Mouse (Mus musculus) forebrain, embryonic 13.5 days (tissue): ENCODE data around the gene Rhoh. TPM values are rescaled to one million over a fixed set of nuclear protein-coding genes. Genes with fewer than 3 reads are reported as not detected.

Source experiments
- ATAC-seq: fragments of 200-750 bp; cut with Nextera tagmentation; 2 replicates; pipeline ENCODE4 v1.8.0; 2017
- H3K27ac ChIP-seq: fragments of 300-500 bp; sonication (generic); 2 replicates; pipeline ENCODE4 v1.5.1; 2015; ENCODE audit warnings: inconsistent platforms, mild to moderate bottlenecking, moderate library complexity
- H3K27me3 ChIP-seq: fragments of 300-500 bp; sonication (generic); 2 replicates; pipeline ENCODE4 v1.6.1; 2015; ENCODE audit warnings: mild to moderate bottlenecking, inconsistent platforms
- H3K36me3 ChIP-seq: fragments of 300-500 bp; sonication (generic); 2 replicates; pipeline ENCODE4 v1.6.1; 2015; ENCODE audit warnings: mild to moderate bottlenecking, inconsistent platforms; ENCODE audit not compliant: poor library complexity, severe bottlenecking
- H3K4me1 ChIP-seq: fragments of 300-500 bp; sonication (generic); 2 replicates; pipeline ENCODE4 v1.6.1; 2015; ENCODE audit warnings: inconsistent platforms
- H3K4me2 ChIP-seq: fragments of 300-500 bp; sonication (generic); 2 replicates; pipeline ENCODE4 v1.6.1; 2015; ENCODE audit warnings: inconsistent platforms, mild to moderate bottlenecking, moderate library complexity
- H3K4me3 ChIP-seq: fragments of 300-500 bp; sonication (generic); 2 replicates; pipeline ENCODE4 v1.5.1; 2015; ENCODE audit warnings: mild to moderate bottlenecking, inconsistent platforms
- H3K9ac ChIP-seq: fragments of 300-500 bp; sonication (generic); 2 replicates; pipeline ENCODE4 v1.6.1; 2015; ENCODE audit warnings: mild to moderate bottlenecking, inconsistent platforms
- H3K9me3 ChIP-seq: fragments of 300-500 bp; sonication (generic); replicated peaks from 2 replicates; pipeline ENCODE4 v1.6.1; 2016; ENCODE audit warnings: inconsistent platforms
- WGBS: fragments of 180-500 bp; shearing (Covaris S2); methylation state at CpG from one replicate; pipeline ENCODE4 v1.1.7; 2015; 5-methylcytosine and 5-hydroxymethylcytosine counted together
- polyA plus RNA-seq: library from polyadenylated mRNA; unstranded; fragments of >200 nt; fragmentation: Nextera tagmentation; extraction: Ambion mirVana; gene quantifications from 2 replicates; pipeline ENCODE4 v1.2.1, GENCODE M21; 2015

Gene Rhoh
- polyA plus RNA-seq, 1 experiment from 2014 or later: 0.32 TPM

DNA sequence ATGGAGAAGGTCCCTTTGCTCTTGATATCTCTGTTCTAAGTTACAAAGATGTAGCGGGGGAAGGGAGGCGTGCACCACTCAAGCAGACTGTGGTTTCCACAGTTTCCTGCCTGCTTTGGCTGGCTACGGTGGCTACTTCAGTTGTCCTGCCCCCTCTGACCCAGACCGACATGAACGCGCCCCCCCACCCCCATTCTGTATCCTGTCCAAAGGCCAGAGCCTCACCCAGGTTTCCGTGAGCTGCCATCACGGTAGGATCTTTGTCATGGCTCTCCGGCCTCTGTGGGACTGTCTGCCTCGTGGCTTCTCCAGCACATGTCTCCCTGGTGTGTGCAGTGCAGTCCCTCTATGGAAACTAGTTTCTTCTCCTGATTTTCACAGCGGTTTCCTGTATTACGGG lies 58.3 kb downstream of the Rhoh start:
- Histone ChIP-seq H3K27me3 (no peaks in the 10 kb centered on the region), H3K4me1 (peaks cover 10% of the 10 kb centered on the region), H3K27ac (peak overlapping the region; percentile 10; the same call in 1 of the 2 replicates), H3K36me3 (no peaks in the 10 kb centered on the region), H3K9ac (no peak overlapping the region), H3K9me3 (no peaks in the 10 kb centered on the region), H3K4me2 (no peak overlapping the region), H3K4me3 (no peak overlapping the region)
- WGBS: 90% methylated on average over 12 of the region's 12 CpGs
- no peak for ATAC-seq

DNA sequence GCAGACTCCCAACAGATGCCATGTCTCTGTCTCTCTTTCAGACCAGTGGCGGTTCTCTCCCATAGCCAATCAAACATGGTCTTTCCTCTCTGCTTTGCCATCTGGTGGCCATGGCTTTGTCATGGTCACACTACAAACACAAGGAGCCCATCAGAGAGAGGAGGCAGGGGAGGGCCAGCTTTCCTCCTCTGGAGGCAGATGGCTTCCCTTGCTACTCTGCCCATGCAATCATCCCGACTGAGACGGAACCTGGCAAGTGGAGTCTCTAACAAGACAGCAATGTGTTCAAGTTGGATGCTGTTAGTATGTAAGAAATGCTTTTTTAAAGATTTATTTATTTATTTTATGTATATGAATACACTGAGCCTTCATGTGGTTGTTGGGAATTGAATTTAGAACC lies 58.9 kb downstream of the Rhoh start:
- no peak for ATAC-seq
- WGBS: 91% methylated on average over 3 of the region's 3 CpGs
- no peaks in the 10 kb centered on the region for H3K9me3 ChIP-seq
- H3K4me3 ChIP-seq: no peak overlapping the region
- H3K4me1 ChIP-seq: peaks cover 10% of the 10 kb centered on the region
- H3K27me3 ChIP-seq: no peaks in the 10 kb centered on the region
- no peak overlapping the region for H3K4me2 ChIP-seq
- H3K36me3 ChIP-seq: no peaks in the 10 kb centered on the region
- no peak overlapping the region for H3K27ac ChIP-seq
- H3K9ac ChIP-seq: no peak overlapping the region

DNA sequence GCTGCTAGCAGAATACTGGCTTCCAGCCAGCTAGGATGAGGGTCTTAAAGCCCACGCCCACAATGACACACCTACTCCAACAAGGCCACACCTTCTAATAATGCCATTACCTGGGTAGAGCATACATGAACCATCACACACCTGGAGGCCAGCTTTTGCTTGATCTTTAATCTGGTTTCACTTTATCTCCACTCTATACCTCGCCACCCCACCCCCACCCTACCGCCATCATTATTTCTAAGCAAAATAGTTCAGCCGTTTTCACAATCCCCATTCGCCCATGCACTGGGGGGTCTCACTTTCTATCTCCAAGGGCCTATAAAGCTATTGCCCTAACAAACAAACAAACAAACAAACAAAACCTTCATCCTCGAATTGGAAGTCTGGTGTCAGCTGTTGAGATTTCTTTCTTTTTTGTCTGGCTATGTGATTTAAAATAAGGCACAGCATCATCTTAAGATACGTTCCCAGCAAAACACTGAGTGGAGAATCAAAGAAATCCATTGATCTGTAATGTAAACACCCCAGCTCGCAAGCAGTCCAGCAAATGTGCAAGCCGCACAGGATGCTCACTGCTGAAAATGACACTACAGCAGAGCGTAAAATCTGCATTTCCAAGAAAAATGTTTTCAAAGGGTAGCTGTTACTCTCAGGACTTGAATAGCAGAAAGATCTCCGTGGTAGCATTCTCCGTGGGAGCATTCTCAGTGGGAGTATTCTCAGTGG lies 59.9 kb downstream of the Rhoh start:
- no peak for ATAC-seq
- Histone ChIP-seq H3K4me3 (no peak overlapping the region), H3K36me3 (no peaks in the 10 kb centered on the region), H3K4me2 (no peak overlapping the region), H3K4me1 (peaks cover 10% of the 10 kb centered on the region), H3K9ac (no peak overlapping the region), H3K27ac (no peak overlapping the region), H3K9me3 (no peaks in the 10 kb centered on the region), H3K27me3 (no peaks in the 10 kb centered on the region)
- 80% methylated on average over 12 of the region's 12 CpGs for WGBS

DNA sequence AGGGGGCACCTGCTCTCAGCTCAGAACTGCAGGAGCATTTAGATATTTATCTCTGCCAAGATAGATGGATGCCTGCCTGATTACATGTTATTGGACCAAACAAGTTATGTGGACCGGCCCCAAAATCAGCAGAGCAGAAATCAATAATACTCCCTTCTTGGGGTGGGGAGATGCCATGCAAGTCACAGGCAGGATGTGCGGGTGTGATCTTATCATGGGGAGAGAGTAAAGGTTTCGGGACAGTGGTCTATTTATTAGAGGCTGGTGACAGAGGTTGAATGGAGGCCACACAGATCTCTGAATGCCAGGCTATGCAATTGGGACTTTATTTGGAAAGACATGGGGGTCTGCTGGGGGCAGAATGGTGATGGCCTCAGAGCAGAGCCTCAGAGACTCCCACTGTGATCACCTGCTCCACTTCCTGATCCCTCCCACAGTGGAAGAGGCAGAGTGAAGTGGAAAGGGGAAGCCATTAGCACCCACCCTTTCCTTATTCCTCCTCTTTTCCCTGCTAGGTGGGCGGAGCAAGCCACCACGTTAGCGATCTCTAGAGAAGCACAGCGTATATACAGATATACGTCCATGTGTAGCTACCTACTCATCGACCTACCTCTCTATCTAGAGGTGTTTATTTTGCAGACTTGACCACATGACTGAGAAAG lies 60.6 kb downstream of the Rhoh start:
- H3K4me2 ChIP-seq: no peak overlapping the region
- peaks cover 10% of the 10 kb centered on the region for H3K4me1 ChIP-seq
- no peak overlapping the region for H3K4me3 ChIP-seq
- H3K9me3 ChIP-seq: no peaks in the 10 kb centered on the region
- no peaks in the 10 kb centered on the region for H3K36me3 ChIP-seq
- 83% methylated on average over 9 of the region's 9 CpGs for WGBS
- no peak overlapping the region for H3K9ac ChIP-seq
- H3K27me3 ChIP-seq: no peaks in the 10 kb centered on the region
- ATAC-seq: no peak
- H3K27ac ChIP-seq: no peak overlapping the region

DNA sequence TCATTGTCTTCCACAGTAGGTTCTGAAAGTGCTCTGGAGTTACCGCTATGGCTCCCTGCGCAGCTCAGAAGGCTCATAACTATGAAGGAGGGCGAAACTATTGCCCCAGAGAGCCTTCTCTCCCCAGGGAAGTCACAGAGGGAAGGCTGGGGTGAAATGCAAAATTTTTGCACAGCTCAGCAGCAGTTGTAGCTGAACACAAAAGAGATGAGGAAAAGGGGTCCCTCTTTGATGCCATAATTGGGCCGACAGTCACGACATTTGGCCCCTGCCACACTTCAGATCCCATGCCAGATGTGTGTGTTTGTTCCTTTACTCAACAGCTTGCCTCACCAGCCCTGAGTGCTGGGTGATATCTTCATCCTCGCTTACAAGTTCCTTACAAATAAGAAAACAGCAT lies 65.7 kb downstream of the Rhoh start:
- Histone ChIP-seq H3K27me3 (no peaks in the 10 kb centered on the region), H3K4me3 (no peak overlapping the region), H3K36me3 (no peaks in the 10 kb centered on the region), H3K4me2 (no peak overlapping the region), H3K9ac (no peak overlapping the region), H3K9me3 (no peaks in the 10 kb centered on the region), H3K4me1 (no peaks in the 10 kb centered on the region), H3K27ac (no peak overlapping the region)
- ATAC-seq: no peak
- 83% methylated on average over 6 of the region's 6 CpGs for WGBS

DNA sequence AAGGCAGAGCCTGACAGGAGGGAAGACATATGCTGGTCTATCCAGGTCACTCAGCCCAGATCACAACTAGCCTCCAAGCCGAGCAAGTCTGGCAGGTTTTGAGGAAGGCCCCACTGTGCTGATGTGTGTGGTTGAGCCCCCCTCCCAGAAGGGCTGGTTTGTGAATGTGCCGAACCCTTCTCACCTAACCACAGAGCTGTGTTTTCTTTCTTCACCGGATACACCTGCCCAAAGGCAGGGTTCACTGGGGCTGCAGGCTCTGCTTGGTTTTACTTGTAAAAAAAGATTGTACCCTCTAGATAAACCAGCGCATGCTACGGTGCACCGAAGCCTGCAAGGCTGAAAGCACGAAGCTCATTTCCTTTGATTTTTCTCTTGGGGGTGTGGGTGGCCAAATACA lies 68.1 kb downstream of the Rhoh start:
- 93% methylated on average over 7 of the region's 7 CpGs for WGBS
- Histone ChIP-seq H3K4me3 (no peak overlapping the region), H3K9me3 (no peaks in the 10 kb centered on the region), H3K9ac (no peak overlapping the region), H3K36me3 (no peaks in the 10 kb centered on the region), H3K27ac (no peak overlapping the region), H3K27me3 (no peaks in the 10 kb centered on the region), H3K4me1 (no peaks in the 10 kb centered on the region), H3K4me2 (no peak overlapping the region)
- ATAC-seq: no peak

DNA sequence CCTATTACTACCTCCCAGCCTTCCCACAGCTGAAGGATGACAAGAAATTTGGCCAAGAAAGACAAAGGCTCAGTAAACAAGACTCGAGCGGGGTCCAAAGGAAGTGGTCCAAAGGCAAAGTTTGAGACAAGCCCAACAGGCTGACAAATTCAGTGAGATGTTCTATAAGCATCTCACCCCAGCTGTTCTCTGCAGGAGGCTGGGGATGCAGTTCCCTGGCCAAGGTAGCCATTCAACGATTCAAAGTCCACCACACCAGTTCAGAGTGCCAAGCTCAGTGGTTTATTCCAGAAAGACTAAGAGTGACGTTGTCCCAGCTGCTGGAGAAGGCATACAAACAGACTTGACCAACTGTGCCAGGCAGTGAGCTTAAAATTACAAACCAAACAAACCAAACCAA lies 69.2 kb downstream of the Rhoh start:
- no peaks in the 10 kb centered on the region for H3K27me3 ChIP-seq
- H3K4me1 ChIP-seq: no peaks in the 10 kb centered on the region
- no peaks in the 10 kb centered on the region for H3K36me3 ChIP-seq
- no peak for ATAC-seq
- H3K4me3 ChIP-seq: no peak overlapping the region
- no peak overlapping the region for H3K9ac ChIP-seq
- no peak overlapping the region for H3K4me2 ChIP-seq
- 82% methylated on average over 4 of the region's 4 CpGs for WGBS
- H3K9me3 ChIP-seq: no peaks in the 10 kb centered on the region
- no peak overlapping the region for H3K27ac ChIP-seq

DNA sequence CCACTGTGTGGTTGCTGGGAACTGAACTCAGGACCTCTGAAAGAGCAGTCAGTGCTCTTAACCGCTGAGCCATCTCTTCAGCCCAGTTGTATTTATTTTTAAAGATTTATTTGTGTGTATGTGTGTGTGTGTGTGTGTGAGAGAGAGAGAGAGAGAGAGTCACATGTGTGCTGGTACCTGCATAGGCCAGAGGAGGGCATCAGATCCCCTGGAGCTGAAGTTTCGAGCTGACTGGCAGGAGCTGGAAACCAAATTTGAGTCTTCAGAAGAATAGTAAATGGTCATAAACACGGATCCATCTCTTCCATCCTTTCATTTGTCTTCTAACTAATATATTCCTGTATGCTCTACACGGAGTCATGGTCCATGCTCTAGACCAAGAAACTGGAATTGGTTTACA lies 72.2 kb downstream of the Rhoh start:
- WGBS: 90% methylated on average over 4 of the region's 4 CpGs
- H3K4me3 ChIP-seq: no peak overlapping the region
- no peak overlapping the region for H3K27ac ChIP-seq
- no peak overlapping the region for H3K4me2 ChIP-seq
- no peaks in the 10 kb centered on the region for H3K27me3 ChIP-seq
- no peaks in the 10 kb centered on the region for H3K4me1 ChIP-seq
- H3K36me3 ChIP-seq: no peaks in the 10 kb centered on the region
- ATAC-seq: no peak
- H3K9ac ChIP-seq: no peak overlapping the region
- no peaks in the 10 kb centered on the region for H3K9me3 ChIP-seq

DNA sequence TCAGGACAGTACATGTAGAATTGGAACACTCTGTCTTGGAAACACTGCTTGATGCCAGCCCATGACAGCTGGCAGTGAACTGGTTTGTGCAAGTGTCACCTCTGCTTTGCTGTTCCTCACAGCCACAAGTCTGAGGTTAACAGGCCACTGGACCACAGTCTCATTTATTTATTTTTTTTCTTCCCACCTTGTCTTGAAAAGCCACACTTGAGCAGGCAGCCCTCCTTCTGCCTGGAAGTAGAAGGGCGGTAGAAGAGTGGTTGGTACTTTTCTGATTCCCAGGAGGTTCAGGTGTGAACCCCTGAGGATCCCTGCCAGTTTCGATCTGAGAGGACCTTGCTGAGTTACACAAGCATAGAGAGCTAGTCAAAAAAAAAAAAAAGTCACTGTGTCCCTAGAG lies 72.8 kb downstream of the Rhoh start:
- H3K4me3 ChIP-seq: no peak overlapping the region
- no peaks in the 10 kb centered on the region for H3K9me3 ChIP-seq
- no peaks in the 10 kb centered on the region for H3K36me3 ChIP-seq
- H3K27ac ChIP-seq: no peak overlapping the region
- H3K27me3 ChIP-seq: no peaks in the 10 kb centered on the region
- no peak overlapping the region for H3K4me2 ChIP-seq
- no peak overlapping the region for H3K9ac ChIP-seq
- no peaks in the 10 kb centered on the region for H3K4me1 ChIP-seq
- WGBS: 76% methylated on average over 2 of the region's 2 CpGs
- ATAC-seq: no peak

DNA sequence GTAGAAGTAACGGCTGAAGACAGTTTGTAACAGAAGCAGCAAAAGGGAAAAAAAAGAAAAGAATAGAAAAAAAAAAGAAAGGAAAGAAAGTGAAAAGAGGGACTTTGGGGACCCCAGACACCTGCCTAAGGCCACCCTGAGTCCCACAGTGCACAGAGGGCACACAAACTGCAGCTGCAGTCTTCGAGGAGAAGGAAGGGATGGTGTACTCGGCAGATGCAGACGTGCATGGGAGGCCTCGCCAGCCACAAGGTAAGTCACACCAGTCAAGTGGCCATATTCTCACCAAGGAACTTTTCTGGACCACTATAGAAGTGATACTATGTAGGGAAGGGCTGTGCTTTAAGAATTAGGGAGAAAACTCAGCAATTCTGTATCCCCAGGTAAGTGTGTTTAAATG lies 73.8 kb downstream of the Rhoh start, which contains the start of gene Chrna9:
TSS of gene Chrna9 (plus strand) at position 139 of the 400 bp plus-strand sequence.
- Histone ChIP-seq H3K27ac (no peak within 1 kb of the TSS), H3K36me3 (no peaks in the 10 kb centered on the region), H3K4me1 (no peaks in the 10 kb centered on the region), H3K27me3 (no peaks in the 10 kb centered on the region), H3K9ac (no peak within 1 kb of the TSS), H3K4me3 (no peak within 1 kb of the TSS), H3K9me3 (no peaks in the 10 kb centered on the region), H3K4me2 (no peak within 1 kb of the TSS)
- 87% methylated on average over 5 of the region's 5 CpGs for WGBS
- no peak for ATAC-seq

DNA sequence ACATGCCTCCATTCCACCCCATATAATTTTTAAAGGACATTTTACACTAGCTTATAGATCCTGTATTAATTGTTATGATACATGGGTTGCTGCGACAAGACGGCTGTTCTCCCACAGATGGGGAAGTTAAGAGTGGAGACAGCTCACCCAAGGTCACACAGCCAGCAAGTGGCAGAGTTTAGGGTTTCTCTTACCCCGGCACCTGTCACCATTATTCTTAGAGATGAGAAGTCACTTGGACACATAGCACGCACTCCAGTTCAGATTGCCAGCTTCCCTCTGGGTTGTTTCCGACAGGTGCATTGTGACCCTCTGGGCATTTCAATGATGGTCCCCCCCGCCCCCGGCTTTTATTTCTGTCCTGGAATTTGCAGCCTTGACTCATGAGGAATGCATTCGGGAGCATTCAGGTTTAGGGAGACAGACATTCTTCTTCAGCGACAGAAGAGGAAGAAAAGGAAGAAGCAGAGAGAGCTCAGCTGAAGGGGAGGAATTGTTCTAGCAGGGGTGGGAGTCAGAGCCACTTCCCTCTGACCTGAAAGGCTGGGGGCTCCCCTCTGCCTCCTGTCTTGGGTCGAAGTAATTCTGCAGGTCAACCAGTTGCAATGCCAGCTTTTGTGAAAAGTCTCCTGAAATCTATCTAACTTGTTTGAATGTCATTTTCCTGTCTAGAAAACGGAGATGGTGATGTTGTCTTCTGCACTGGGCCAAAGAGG lies 76.2 kb downstream of the Rhoh start:
- Histone ChIP-seq H3K4me3 (no peak overlapping the region), H3K9ac (no peak overlapping the region), H3K27me3 (no peaks in the 10 kb centered on the region), H3K36me3 (no peaks in the 10 kb centered on the region), H3K27ac (no peak overlapping the region), H3K4me1 (no peaks in the 10 kb centered on the region), H3K9me3 (no peaks in the 10 kb centered on the region), H3K4me2 (no peak overlapping the region)
- 74% methylated on average over 11 of the region's 11 CpGs for WGBS
- ATAC-seq: no peak

DNA sequence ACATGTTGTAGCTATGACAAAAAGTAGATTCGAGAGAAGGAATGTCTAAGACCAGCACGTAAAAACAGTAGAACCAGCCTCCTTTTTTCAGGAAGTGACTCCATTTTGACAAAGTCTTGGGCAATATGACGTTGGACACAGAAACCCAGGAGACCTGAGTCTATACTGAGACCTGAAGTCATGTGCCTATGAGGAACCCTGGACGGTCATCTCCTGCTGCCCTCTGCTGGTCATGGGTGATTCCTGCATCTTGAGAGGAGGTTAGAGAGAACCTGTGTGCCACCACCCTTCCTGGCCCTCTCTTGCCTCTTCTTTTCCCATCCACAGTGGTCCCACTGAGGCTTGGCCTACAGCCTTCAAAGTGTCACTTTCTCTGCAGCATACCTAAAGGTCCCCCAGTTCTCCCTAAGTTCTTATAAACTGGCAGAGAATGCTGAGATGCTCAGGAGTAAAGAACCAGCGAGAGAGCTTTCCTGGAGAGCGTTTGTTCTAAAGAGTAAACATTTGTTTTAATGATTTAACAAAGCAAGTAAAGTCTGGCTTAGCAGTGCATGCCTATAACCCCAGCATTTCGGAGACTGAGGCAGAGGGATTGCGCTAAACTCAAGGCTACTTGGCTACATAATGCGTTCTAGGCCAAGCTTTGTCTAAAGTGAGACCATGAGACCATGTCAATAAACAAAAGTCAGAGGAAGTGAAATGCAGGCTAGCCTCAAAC lies 77.1 kb downstream of the Rhoh start:
- Histone ChIP-seq H3K9ac (no peak overlapping the region), H3K4me2 (no peak overlapping the region), H3K9me3 (no peaks in the 10 kb centered on the region), H3K27ac (no peak overlapping the region), H3K36me3 (no peaks in the 10 kb centered on the region), H3K4me3 (no peak overlapping the region), H3K4me1 (no peaks in the 10 kb centered on the region), H3K27me3 (no peaks in the 10 kb centered on the region)
- ATAC-seq: peak; percentile 72; the same call in 1 of the 2 replicates
- 62% methylated on average over 9 of the region's 9 CpGs for WGBS
